Mouse (Mus musculus) thymus, postnatal 4 days (tissue): ENCODE measurements around the gene Fhl3.
"Not testable (repeated sequence)": the region's sequence is repeated elsewhere in the genome, so short reads cannot be mapped to it uniquely, and the experiment has no call there.

Experiments used
- DNase-seq: peaks from one replicate; pipeline ENCODE4 v3.0.0; 2021

Gene Fhl3

DNA sequence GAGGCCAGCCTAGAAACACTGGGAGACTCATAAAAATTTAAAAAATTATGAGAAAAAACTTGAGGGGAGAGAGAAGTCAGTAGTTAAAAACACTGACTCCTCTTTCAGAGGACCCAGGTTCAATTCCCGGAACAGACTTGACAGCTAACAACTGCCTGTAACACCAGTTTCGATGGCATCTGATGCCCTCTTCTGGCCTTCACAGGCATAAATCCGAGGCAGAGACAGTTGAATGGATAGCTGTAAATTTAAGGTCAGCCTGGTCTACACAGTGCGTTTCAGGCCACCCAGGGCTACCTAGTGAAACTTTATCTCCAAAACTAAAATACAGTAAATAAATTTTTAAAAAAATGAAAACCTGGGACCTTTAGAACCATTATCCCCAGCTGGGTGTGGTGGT lies 15.5 kb upstream of the Fhl3 start:
- no peak for DNase-seq

DNA sequence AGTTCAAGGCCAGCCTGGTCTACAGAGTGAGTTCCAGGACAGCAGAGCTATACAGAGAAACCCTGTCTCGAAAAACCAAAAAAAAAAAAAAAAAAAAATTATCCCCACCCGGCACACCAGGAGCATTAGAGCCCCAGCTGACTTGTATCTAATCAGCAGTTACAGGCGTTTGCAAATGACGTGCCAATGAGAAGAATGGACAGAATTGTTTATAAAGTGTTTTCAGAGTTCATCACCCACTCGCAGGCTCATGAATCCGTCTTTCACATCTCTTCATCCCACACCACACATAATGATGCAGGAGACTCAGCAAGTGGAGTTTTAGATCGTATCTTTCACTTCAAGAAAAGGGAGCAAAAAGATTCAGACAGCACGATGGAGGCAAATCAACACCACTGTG lies 15.0 kb upstream of the Fhl3 start:
- DNase-seq = no peak

DNA sequence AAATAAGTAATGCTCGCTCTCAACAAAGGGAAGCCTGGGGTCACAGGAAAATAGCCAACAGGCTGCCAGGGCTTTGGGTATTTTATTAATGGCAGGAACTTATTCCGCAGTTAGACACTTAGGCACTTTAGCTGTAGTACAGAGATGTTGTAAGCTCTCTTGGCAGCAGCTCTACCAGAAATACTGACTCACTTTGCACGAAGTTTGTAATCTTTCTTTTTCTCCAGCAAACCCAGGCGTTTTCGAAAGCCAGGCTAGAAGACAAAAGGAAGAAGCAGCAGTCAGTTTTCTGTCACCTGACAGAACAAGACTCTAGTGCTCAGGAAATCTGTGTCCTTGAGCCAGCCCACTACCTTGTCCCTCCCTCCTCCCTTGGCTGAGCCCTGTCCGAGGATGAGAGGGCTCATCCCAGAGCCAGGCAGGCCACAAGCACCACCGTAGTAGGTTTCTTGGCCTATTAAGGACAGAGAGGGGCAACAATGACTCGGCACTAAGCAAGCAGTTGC lies 14.6 kb upstream of the Fhl3 start:
- DNase-seq = no peak

DNA sequence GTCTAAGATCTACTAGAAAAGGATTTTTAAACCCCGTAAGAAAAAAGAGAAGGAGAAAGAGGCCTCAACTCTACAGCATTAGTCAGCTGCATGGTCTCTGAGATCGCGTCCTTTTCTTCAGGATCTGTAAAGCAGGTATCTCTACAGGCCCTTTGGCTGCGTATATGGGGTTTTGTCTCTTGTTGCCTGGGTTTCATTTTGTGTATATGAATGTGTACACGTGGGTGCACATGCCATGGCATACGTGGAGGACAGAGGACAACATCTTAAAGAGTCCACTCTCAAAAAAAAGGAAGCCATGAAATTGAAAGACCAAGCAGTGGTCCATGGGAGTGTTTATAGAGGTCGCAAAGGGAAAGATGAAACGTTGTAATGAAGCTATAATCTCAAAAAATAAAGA lies 9.0 kb upstream of the Fhl3 start:
- DNase-seq = no peak

DNA sequence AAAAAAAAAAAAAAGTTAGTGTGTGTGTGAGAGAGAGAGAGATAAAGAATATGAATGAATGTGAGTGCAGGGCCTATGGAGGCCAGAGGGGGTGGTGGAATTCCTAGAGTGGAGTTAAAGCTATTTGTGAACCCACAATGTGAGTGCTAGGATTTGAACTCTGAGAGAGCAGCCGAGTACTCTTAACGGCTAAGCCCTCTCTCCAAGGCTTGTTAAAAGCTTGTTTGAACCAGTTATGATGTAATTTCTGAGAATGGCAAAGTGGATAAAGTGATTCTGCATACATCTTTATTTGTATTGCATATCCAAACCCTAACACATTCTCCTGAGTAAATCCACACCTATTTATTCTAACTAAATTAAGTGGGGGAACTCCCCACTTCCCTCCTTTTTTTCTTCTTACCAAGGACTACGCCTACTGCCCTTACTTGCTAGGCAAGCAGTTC lies 8.1 kb upstream of the Fhl3 start:
- no peak for DNase-seq

DNA sequence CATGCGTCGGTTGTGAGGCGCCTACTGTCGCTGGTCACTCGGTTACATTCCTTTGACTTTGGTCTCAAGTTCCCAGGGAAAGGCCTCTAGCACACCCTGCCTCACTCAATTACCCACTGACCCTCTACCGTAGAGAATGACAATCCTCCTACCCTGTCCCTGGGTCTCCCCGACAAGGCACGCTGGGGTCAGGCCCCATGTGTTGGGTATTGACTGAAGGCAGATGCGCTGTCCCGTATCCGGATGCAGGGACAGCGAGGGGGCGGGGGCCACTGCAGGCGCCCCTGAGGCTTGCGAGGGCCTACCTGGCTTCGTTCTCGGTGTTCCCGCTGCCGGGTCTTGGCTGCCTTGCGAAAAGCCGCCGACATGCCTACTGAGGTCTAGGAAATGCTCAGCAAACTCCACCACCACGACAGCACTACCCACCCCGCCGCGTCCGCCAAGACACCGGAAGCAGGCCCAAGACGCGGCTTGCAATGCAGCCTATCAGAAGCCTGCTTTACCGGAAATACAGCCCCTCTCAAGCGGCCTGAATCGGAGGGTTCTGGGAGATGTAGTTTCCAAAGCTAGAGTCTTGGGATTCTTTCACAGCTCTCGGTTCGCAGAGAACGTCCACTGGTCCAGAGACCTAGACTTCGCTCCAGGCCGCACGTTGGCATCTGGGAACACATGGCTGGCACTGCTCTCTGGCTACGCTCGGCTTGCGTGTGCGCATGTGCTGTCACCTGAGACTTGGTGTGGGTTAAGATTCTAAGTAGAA lies 7.2 kb upstream of the Fhl3 start, which contains the start of gene Utp11:
Gene Utp11, minus strand, starts transcription at position 466 of the 760 bp plus-strand sequence.
- peak; percentile 86 for DNase-seq

DNA sequence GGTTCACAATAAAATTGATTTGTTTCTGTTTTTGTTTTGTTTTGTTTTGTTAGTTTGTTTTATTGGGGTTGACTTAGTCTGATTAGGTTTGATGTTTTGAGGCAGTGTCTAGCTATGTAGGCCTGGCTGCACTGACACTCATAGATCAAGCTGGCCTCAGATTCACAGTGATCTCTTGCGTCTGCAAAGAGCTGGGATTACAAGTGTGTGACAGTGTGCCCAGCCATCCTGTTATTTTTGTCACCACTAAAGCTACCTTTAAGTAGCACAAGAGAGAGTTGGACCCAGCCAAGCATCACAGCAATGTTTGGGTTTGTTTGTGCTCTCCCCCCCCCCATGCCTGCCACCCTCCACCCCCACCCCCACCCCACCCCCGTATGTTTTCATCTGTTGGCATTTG lies 5.9 kb upstream of the Fhl3 start:
- DNase-seq = no peak

DNA sequence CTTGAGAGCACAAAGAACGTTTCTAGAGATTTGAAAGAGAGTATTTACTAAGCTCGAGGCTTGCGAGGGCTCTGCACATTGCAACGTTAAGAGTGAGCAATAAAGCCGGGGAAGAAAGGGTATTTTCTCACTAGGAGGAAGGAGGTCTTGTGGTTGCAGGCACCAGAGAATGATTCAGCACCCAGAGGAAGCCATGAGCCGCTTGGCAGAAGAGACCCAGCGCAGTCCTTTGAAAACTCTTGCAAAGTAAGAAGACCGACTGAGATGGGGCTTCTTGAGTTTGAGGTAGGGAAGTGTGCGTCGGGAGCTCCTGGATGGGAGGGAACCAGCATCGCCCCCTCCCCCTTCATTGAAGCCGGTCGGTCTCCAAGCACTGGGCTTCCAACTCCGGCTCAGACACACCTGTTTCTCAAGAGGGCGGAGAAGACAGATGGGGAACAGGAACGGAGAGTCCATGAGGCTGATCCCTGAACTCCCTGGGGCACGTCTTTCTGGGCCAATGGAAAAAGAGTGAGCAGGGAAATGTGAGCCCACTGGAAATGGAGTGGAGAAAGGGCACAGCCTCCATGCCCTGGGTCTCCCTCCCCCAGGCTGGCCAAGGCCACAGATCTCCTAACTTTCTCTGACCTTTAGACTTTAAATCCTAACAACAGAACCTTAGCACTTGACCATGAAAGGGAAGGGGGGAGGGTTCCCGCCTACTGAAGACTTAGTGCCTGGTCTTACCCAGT lies 4.5 kb upstream of the Fhl3 start:
- peak; percentile 45 for DNase-seq

DNA sequence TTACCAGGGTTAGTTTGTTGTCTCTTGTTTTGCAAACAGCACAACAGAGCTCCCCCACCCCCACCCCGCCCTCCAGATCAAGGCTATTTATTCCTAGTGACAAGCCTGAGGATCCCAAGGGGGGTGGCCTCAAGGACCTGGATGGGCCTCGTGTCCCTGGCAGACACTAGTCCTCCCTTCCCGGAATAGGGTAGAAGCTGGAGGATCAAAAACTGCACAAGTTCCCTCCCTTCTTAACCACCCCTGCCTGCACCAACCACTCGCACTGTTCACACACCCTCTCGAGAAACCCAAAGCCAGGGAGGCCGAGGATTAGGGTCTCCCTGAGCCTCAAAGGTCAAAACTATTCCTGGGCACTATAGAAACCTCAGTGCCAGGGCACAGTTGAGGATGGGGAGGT lies 710 bp upstream of the Fhl3 start:
- peak; percentile 30 for DNase-seq

DNA sequence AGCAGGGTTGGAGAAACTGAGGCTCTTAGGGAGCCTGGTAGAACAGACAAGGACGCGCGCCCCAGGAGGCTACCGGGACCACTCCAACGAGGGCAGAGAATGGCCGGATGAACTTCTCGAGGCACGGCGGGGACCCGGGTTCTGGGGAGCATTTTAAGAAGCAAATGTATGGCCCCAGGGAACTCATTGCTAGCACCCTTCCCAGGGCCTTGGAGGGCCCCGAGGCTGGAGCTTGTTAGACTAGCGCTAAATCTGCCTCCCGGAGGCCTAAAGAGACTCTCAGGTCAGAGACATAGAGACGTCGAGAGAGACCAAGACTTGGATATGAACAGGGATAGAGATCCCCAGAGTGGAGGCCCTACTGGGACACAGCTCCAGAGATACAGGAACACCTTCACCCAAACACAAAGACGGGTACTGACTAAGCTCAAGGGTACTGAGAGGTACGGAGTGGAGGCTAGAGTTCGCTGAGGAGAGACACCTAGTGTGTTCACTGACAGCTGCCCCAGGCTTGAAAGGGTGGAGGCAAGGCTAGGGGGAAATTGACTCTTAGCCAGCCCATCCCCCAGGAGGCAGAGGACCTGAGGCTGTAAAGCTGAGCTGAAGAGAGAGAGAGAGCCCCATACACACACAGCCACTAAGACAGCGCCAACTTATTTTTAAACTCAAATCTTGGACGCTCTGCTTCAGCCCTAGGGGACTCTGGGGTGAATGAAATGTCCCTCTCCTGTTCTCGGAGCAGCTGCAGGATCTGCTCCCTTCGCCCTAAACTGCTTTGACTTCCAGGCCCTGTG lies 748 bp downstream of the Fhl3 start:
- DNase-seq = peak; percentile 56

DNA sequence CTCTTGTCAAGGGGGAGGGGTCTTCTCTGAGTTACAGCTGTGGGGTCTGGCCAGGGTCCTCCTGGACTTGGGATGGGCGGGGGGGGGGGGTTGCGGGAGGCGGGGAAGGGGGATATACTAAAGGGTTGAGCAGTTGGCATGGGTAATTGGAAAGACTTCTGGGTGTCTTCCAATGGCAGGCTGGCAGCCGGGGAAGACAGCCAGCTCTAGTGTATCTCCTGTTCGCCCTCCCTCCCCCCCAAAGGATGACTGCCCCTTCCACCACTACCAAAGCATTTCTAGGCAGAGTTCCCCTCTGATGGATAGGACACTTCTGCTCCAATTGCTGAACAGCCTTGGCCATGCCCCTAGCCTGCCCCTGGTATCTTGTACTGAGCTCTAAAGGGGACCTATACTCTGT lies 1.4 kb downstream of the Fhl3 start:
- DNase-seq = no peak

DNA sequence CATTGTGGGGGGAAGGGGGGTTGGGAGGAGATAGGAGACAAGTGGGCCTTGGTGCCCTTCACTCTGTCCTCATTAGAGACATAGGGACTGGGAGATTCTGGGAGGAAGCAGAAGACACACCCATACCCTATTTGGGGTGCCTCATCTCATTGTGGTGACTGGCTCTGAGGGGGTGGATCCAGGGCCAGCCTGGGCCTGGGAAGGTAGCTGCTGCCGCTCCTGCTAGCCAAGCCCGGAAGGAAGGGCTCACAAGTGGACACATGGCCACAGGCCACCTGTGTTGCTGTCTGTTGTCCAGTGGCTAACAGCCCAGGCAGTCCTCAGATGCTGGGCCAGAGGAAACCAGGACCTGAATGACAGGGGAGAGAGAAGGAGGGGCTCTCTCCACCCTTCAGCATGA lies 2.9 kb downstream of the Fhl3 start:
- DNase-seq = peak; percentile 49

DNA sequence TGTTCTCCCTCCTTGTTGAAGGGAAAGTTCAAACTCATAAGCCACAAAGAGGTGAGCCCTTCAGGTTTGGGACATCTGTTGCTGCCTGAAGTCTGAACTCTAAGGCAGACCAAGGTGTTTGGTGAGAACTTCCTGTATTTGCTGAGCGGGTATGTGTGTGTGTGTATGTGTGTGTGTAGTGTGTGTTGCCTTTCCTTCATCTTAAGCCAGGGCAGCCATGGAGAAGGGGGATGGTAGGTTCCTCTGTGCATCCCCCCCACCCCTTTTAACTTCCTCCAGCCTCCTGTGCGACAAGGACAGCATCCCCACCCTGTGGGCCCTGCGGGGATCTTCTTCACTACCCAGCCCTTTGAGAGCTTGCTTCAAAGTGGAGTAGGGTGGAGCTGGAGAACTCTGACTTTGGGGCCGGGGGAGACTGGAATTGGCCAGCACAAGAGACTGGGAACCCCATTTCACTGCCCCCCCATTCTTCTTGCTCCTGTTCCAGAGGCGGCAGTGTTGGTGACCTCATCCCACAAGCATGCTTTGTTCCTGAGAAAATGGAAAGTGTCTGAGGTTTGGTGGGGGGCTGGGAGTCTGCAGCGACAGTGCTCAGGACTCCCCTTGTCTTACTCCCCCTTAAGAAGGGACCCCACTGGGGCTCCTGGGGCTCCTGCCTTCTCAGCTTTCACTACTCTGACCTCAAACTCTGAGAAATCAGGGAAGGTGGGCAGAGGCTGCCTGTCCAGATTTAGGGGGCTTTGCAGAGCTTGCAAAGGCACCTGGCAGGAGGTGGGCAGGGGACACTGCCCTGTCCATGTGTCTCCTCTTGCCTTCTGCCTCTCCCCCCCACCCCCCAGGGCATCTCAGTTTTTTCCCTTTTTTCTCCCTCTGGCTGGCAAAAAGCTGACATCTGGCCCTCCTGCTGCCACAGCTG lies 3.6 kb downstream of the Fhl3 start:
- peak; percentile 58 for DNase-seq

DNA sequence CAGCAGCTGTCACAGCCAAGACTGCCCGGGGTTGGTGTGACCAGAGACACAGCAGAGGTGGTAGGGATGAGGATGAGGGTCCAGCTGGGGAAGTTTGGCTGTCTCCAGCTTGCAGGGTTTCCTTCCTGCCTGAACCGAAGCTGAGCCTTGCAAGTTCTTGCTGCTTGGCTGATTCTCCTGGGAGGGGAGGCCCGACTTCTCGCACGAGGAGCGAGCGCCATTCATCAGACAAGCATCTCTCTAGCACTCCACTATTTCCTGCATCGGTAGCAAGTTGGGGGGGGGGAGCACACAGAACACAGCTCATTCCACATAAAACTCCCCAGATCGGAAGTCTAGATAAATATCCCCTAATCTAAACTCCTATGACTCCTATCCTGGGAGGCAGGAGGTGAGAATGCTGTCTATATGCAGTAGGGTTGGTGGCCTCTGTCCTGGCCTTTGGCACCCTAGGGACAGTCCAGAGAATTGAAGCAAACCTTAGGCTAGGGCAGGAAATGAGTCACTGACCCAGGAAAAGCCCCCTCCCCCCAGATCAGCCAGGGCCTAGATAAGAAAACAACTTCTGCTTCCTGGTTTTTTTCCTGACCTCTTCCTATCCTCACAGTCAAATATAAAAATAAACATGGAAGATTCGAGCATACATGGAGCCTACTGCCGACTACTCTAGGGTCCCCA lies 4.4 kb downstream of the Fhl3 start:
- peak; percentile 58 for DNase-seq

DNA sequence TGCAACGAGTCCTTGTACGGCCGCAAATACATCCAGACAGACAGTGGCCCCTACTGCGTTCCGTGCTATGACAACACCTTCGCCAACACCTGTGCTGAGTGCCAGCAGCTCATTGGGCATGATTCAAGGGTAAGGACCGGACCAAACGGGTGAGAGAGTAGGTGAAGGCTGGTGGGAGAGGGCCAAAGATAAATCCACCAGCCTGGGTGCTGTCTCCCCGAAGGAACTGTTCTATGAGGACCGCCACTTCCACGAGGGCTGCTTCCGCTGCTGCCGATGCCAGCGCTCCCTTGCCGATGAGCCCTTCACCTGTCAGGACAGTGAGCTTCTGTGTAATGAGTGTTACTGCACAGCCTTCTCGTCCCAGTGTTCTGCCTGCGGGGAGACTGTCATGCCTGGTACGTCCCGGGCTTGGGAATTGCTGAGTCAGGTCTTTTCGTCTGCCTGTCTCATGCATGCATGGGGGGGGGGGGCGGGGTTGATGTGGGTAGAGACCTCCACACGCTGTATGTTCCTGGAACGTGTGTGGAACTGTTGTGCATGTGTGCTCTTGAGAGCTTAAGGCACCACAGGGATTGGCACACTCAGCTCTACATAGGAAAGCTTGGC lies 5.3 kb downstream of the Fhl3 start:
- DNase-seq = peak; percentile 17

DNA sequence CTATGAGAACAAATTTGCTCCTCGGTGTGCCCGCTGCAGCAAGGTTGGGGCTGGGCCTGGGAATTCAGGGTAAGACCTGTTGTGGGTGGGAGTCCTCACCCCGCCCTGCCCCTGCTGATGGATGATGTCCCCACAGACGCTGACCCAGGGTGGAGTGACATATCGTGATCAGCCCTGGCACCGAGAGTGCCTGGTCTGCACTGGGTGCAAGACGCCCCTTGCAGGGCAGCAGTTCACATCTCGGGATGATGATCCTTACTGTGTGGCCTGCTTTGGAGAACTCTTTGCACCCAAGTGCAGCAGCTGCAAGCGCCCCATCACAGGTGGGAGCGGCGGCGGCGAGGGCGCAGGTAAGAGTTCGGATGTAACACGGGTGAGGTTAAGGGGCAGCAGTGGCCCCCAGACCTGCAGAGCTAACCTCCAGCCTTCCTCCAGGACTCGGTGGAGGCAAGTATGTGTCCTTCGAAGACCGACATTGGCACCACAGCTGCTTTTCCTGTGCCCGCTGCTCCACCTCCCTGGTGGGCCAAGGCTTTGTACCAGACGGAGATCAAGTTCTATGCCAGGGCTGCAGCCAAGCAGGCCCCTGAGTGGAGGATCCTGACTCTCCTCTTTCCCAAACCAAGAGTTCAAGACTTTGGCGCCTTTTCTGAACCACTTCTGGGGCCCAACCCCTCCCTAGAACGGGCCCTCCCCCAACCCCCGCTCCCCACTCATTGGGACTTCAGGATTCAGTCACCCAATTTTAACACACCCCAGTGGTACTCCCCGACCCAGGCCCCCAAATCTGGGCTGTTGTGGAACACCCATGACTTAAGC lies 7.1 kb downstream of the Fhl3 start:
- peak; percentile 58 for DNase-seq

DNA sequence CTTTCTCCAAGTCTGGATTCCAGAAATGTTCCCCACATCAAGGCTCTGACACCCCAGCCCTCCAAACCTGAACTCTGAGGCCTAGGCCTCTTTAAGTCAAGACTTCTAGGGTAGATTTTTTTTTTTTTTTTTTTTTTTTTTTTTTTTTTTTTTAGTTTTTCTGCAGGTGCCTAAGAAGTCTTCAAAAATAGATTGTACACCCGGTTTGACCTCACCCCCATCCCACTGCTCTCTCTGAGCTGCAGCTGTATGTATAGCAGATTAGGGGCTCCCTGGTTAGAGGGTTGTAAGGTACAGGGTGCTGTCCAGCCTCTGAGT lies 7.7 kb downstream of the Fhl3 start:
- not testable (repeated sequence) for DNase-seq

DNA sequence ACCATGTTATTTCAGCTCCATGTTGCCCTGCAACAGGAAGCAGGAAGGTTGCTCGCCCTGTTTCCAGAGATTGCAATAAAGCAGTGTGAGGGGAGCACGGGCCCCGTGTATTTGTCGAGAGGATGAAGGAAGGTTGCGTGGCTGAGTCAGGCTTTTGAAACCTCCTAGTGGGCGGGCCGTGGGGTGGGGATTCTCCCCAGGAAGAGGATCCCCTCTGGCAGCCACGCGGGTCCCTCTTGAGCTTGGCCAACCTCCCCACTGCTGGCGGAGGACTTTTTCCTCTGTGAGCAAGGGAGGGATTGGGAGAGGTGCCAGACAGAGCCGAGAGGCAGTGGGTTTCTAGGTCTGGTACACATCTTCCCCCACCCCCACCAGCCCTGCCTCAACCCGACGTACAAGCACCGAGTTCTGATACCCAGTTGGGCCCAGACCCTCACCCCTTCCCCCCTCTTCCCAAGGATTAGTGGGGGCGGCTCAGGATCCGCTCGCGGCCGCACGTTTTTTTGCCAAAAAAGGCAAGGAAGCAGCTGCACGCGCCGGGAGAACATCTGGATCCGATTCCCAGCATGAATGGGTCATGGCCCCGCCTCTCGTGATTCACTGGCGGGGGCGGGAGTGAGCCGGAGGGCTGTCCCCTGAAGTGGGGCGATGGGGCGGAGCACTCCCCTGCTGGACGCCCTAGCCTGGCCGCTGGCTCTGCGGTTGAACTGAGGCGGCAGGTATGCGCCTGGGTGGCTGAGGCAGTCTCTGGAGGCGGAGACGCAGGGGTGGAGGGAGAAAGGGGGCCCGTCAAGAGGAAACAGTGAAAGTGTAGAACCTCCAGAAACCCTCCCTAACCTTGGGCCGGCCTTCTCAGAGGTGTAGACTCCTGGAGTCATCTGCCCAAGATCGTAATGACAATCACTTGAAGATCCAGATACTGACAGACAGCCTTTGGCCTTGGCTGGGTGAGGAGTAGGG lies 8.3 kb downstream of the Fhl3 start:
- peak; percentile 77 for DNase-seq

DNA sequence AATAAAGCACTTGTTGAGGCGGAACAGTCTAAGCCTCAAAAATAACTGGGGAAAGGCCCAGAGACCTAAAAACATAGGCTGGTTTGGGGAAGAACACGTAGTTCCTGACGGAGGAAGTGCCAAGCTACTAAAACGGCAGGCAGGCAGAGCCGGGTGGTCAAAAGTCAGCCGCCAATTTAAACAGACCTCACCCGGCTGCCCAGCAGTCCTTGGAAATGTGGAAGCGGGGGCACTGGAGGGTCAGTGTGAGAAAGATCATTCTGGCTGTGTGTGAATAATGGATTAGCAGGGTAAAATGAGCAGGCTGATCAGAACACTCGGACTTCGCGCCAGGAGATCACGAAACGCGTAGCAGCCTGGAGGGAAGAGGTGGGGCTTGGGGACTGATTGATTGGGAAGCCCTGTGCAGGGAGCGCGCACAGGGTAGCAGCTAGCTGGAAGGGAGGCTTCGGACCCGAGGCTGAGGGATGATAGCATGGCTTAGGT lies 9.5 kb downstream of the Fhl3 start:
- peak; percentile 41 for DNase-seq
